Mouse (Mus musculus): ENCODE measurements at regions not wholly inside any gene's neighbourhood (a gene's known extent, or its start where the extent isn't known, plus 50 kb on each side); places are given as distances from the start of the nearest gene placed in this dataset.

GRCm38 (mm10) chr1:98192671-98193070 lies 97.2 kb upstream of the Pam start:
- DNase-seq = no peak

DNA sequence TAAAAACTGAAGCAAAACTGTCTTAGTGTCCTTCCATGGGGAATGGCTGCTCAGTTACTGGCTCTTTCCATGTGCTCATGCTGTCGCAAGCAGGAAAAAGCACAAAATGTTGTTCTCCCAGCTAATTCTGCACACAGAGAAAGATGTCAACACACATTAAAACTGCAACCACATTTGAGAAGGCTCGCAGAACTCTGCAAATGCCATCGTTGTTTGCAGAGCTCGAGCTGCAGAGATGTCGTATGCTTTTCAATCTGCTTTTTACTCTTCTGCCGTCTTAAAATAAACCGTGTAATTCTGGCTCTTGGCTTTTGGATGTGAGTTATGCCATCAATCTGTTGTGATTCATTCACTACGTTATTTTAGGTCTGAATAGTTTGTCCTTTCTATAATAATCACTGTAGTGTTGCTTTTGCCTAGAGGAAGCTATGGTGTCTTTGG lies 96.6 kb upstream of the Pam start:
- peak; percentile 63 for DNase-seq

- no peak for DNase-seq
Observed at GRCm38 (mm10) chr1:98191331-98191730, 95.9 kb upstream of the Pam start.

- DNase-seq = no peak
Observed at GRCm38 (mm10) chr1:98190741-98191140, 95.3 kb upstream of the Pam start.

GRCm38 (mm10) chr1:98189991-98190471 lies 94.6 kb upstream of the Pam start:
- DNase-seq = peak; percentile 61

- no peak for DNase-seq
Observed at GRCm38 (mm10) chr1:98180372-98180771, 84.9 kb upstream of the Pam start.

- DNase-seq = no peak
Observed at GRCm38 (mm10) chr1:98179030-98179429, 83.6 kb upstream of the Pam start.

DNA sequence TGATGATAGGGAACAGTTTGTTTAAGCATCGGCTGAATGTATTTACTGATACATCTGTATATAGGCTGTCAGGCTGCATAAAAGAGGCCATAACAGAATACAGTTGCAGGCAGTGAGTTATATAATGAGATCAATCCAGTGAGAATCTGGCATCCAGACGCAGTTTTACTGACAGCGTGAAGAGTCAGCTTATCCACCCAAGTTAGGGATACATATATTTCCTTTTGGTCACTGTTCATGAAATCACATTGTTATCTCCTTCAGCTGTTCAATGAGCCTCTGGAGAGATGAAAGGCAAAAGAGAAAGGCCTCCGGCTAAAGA lies 79.3 kb upstream of the Pam start:
- DNase-seq = no peak

DNA sequence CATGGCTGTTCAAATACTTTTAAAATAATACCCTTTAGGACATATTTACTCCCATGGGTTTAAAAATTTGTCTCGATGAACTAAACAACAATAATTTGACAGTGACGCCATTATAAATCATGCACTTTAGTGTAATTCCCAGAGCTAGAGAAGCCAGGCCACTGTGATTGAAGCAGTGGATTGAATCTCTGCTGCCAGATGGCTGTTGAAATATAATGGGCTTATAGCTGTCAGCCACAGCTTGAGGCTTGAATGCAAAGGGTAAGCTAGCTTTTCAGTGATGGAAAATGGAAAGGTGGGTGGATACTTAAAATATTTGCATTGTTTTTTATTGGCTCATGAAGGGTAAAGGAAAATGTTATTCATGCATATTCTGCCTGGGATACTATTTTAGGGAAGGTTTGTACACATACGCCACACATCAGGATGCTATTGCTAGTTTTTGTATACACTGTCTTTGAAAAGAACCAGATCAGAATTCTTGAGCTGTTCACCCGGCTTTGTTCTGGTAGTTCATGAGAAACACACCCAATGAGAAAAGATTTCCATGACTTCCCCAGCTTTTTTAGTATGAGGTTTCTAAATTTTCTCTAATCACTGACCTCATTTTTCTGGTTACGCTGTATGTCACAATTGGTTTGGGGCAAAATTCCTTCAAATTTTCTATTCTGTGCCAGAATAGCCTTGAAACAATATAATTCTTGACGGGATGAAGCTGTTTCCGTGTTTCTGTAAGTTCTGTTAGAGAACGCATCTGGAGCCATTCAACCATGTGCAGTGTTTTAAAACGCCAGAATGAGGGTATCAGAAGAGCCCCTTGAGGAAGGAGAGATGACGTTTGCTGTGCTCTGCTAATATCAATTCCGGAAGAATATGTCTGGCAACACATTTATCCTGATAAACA lies 78.7 kb upstream of the Pam start:
- DNase-seq = no peak

GRCm38 (mm10) chr1:98173431-98173830 lies 78.0 kb upstream of the Pam start:
- DNase-seq = no peak

- DNase-seq = no peak
Observed at GRCm38 (mm10) chr1:98171291-98171690, 75.8 kb upstream of the Pam start.

DNA sequence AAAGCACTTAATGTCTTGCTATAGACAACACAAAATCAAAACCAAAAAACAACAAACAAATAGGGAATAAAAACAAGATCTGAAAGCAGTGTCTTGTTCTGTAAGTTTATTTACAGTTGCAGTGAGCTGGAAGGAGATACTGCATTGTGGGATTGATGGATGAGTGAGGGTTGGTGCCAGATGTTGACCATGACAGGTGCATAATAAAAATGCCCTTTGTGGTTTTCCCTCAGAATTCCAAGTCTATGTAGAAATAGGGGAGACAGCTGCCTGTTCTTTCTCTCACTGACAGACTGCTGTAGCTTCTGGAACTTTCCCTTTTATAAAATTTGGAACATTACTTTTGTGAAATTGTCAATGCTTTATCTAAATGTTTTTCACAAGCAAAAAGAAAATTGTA lies 73.9 kb upstream of the Pam start:
- no peak for DNase-seq

DNA sequence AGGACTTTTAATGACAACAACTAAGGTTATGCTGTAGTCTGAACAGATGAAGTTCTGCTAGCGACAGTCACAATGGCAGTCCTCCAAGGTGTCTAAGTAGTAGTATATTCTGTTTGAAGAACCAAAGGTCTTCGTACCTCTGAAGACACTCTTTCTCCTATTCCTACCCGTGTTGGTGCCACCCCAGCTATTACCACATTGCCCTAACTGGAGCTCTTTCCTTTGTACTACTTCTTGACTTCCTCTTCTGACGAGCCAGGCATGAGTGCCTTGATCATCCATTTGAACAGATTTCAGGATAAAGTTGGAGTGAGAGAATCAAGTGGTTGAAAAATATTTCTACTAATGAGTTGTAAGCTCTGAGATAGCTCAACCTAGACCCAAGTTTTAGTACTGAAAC lies 72.4 kb upstream of the Pam start:
- no peak for DNase-seq

- DNase-seq = no peak
Observed at GRCm38 (mm10) chr1:98162639-98162927, 67.1 kb upstream of the Pam start.

DNA sequence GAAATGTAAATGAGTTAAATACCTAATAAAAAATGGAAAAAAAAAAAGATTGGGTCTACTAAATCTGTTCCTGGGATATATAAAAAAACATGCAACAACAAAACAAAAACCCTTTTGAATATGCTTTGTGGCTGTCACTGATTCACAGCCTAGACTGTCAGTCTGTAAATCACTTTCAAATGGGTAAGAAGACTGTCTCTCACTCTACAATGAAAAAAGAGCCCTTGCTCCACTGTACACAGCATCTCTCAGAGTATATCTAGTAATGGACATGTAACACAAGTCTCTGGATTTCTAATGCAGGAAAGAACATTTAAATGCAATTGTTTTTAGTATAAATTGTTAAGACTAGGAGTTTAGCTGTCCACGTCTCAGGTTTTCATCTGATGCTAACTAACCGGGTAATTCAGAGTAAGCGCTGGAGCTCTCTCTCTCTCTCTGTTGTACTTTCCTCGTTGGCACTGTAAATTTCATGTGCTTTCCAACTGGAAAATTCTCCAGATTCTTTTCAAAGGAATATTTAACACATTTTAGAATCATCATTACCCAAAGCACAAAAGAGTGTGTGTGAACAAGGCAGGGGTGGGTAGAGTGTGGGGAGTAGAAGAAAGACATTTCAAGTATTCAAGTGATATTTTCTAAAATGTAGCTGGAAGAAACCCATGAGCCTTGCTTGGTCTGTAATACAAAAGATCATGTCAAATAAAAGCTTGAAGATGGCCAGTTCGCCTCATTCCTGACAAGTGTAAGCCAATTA lies 66.6 kb upstream of the Pam start:
- no peak for DNase-seq

- no peak for DNase-seq
Observed at GRCm38 (mm10) chr1:98158969-98159368, 63.5 kb upstream of the Pam start.

- no peak for DNase-seq
Observed at GRCm38 (mm10) chr1:98147361-98147760, 51.9 kb upstream of the Pam start.

Data from right cerebral cortex, postnatal 25 days (tissue).